Mouse (Mus musculus): ENCODE data around the gene Nicn1.

The Nicn1 gene

DNA sequence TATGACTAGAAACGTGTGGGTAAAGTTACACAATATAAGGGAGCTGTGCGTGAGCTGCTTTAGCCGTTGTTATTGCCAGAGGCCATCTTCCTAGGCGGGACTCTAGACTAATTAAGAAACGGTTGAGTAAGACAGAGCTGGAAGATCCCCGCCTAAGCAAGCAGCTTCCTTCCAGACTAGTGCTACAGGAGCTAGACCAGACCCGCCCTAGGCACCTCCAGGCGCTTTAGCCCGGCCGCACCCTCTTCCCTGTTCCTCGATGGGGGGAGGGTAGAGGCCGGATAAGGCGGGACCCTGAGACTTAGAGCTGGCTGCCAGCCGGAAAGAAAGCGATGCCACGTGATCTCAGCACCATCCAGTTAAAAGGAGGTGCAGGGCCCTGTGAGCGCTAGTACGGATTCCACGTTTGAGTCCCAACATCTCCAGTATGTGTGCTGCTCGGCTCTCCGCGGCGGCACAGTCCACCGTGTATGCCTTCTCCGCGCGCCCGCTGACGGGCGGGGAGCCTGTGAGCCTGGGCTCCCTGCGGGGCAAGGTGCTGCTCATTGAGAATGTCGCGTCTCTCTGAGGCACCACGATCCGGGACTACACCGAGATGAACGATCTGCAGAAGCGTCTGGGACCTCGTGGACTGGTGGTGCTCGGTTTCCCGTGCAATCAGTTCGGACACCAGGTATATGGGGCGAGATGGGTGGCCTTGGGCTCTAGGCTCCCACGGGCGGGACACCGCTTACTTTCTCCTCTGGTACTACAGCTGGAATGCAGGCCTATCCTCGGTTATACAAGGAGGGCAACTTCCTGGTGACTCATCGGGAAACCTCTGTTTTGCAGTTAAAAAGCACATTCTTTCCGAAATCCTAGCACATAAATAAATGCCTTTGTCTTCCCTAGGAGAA is 48.9 kb downstream of the Nicn1 start, which contains the start of gene Gpx1:
Gene Gpx1, plus strand, starts transcription at position 18 of the 896 bp plus-strand sequence.
- DNase-seq (ENCODE audit: low spot score) = peak; percentile 96

DNA sequence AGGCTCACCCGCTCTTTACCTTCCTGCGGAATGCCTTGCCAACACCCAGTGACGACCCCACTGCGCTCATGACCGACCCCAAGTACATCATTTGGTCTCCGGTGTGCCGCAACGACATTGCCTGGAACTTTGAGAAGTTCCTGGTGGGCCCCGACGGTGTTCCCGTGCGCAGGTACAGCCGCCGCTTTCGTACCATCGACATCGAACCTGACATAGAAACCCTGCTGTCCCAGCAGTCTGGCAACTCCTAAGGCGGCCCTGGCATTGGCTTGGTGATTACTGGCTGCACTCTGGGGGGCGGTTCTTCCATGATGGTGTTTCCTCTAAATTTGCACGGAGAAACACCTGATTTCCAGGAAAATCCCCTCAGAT is 49.6 kb downstream of the Nicn1 start:
- DNase-seq (ENCODE audit: low spot score) = peak; percentile 20

DNA sequence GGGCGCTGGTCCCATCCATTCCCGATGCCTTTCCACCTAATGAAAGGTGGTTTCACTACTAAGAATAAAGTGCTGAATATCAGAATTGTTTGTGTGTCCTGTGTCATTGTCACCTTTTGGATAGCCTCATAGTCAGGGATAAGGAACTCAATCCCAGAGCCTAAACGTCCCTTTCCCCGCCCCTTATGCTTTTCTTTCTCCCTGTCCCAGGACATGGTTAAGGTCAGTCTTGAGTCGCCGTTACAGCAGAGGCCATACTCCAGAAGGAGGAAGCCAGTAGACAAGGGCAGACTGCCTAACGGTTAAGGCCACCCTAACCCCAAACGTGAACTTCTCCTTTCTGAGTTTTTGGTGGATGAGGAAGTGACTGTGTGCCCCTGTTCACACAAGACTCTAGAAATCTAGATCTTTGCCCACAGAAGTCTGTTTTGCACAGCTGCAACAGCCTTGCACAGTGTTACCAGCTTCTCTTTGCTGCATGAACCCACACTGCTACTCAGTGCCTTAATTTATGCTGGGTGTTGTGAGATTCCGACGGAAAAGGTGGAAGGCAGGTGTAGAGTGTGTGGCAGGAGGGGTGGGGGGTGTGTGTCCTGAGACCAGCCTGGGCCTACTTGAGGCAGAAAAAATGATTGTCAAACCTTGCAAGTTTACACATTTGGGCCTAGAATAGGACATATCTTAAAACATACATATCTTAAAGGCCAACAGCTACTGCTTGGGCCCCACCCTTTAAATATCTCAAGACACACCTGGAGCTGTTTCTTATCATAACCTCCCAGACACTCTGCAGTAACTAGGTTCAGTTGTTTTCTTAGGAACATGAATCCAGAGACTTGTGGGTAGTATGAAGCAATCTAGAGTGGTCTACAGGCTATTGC is 50.3 kb downstream of the Nicn1 start:
- no peak for DNase-seq (ENCODE audit: low spot score)

DNA sequence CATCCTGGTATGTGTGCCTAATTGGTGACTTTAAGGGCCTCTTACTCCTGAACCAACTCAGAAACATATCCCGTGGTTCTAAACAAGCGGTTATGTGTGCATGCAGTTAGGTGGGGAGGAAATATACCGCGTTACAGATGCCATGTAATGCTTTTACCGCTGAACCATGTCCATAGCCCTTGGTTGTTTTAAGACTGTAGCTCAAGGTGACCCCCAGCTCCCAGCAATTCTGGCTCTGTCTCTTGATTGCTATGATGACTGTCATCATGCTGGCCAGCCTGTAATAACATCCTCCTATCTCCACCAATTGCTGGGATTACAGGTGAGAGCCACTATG is 50.9 kb downstream of the Nicn1 start:
- DNase-seq (ENCODE audit: low spot score) = no peak

DNA sequence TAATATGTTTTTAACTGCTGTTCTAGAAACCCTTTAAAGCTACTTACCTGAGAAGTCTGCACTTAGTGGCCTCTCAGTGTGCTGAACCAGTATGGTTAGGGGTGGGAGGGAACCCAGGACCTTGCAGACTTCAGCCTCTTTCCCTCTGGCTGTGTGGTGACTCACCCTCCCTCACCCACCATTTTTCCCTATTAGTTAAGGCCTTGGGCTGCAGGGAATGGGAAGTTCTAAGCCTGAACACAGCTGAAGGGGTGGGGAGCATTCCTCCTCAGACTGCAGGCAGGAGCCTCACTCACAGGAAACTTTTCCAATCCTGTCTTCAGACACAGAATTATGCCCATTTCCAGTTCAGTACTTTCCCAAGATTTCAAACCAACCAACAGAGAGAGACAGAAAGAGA is 51.6 kb downstream of the Nicn1 start:
- peak; percentile 31 for DNase-seq (ENCODE audit: low spot score)

DNA sequence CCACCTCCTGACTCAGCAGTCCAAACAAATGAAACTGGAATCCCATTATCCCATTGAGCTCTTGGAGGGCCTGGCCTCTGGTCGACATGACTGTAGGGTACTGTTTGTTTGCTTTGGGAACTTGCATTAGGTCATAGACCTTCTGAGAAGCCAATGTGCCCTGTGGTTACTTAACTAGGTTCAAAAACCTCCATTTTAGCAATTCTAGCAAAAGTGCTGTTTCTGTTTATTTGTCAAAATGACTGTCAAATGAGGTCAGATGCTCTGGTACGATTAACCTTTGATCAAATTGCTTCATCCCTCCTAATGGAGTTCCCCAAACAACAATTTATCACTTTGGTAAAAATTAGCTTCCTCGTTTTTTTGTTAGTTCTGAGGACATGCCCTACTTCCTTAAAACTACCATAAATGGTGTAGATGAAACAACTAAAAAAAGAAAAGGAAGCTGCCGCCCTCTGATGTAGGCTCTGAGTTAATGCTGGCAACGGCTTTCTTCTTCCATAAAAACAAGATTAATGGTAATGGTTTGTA is 52.1 kb downstream of the Nicn1 start:
- no peak for DNase-seq (ENCODE audit: low spot score)

DNA sequence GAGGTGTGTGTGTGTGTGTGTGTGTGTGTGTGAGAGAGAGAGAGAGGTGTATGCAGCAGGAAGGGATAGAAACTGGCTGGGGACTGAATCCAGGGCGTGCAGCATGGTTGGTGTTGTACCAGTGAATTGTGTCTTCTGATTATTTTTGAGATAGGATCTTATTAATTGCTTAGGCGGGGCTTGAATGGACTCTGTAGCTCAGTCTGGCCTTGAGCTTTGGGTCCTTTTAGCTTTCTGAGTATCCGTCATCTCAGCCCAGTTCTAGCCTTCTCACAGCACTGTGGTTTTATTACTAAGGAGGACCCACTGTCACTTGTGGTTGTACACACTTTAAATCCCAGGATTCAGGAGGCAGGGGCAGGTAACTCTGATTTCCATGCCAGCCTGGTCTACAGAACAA is 53.1 kb downstream of the Nicn1 start:
- no peak for DNase-seq (ENCODE audit: low spot score)

DNA sequence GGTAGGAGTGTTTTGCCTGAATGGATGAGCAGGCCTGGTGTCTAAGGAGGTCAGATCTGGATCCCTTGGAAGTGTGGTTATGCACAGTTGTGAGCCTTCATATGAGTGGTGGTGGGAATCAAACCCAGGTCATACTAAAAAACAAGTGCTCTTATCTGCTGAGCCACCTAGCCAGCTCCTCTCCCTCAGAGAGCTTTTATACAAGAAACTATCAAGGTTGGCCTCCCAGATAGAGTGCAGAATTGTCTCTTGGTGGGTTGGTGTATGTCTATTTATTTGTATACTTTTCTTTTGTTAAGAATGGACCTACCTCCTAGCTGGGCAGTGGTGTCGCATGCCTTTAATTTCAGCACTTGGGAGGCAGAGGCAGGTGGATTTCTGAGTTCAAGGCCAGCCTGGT is 53.6 kb downstream of the Nicn1 start:
- DNase-seq (ENCODE audit: low spot score) = no peak

DNA sequence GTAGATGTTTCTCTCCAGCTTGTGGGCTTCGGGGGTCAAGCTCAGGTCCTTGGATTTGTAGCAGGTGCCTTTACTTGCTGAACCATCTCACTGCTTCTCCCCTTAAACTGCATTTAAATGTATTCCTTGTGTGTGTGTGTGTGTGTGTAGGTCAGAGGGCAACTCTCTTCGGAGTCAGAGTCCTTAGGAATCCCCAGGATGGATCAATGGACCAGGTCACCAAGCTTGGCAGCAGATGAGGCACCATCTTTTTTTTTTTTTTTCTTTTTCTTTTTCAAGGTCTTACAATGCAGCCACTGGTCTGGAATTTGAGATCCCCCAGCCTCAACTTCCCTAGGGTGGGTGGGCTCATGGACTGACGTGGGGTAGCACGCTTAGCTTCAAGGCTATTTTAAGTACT is 54.2 kb downstream of the Nicn1 start:
- no peak for DNase-seq (ENCODE audit: low spot score)

Data from urinary bladder, postnatal 14 days (tissue).